Mouse (Mus musculus): ENCODE data around the gene 1700122O11Rik. TPM values are rescaled to one million over a fixed set of nuclear protein-coding genes. Genes with fewer than 3 reads are reported as not detected.
A peak's percentile ranks its signal among the peaks of the same experiment; 100 is the strongest.

Gene 1700122O11Rik
- polyA plus RNA-seq, 1 experiment from 2014 or later = not detected

GRCm38 (mm10) chr17:48012561-48012960 lies 25.5 kb downstream of the 1700122O11Rik start:
- H3K27me3 ChIP-seq (ENCODE audit: insufficient read depth, poor library complexity, severe bottlenecking) = peaks cover 21% of the 10 kb centered on the region
- DNase-seq (ENCODE audit: low spot score) = no peak
- no peak overlapping the region for H3K27ac ChIP-seq
- H3K9me3 ChIP-seq = no peaks in the 10 kb centered on the region
- H3K4me3 ChIP-seq = no peak overlapping the region
- WGBS = 55% methylated on average over 10 of the region's 10 CpGs
- peaks cover 49% of the 10 kb centered on the region for H3K4me1 ChIP-seq (replicated peaks)
- H3K36me3 ChIP-seq = no peaks in the 10 kb centered on the region

- no peak for DNase-seq (ENCODE audit: low spot score)
- Histone ChIP-seq H3K27me3 (ENCODE audit: insufficient read depth, poor library complexity, severe bottlenecking) (peaks cover 30% of the 10 kb centered on the region), H3K36me3 (no peaks in the 10 kb centered on the region), H3K9me3 (no peaks in the 10 kb centered on the region), H3K27ac (no peak overlapping the region), H3K4me1 (replicated peaks) (peaks cover 58% of the 10 kb centered on the region), H3K4me3 (no peak overlapping the region)
- WGBS = 92% methylated on average over 12 of the region's 12 CpGs
Measured at GRCm38 (mm10) chr17:48011105-48011504, 27.0 kb downstream of the 1700122O11Rik start.

GRCm38 (mm10) chr17:48010283-48010682 lies 27.8 kb downstream of the 1700122O11Rik start:
- DNase-seq (ENCODE audit: low spot score) = no peak
- H3K9me3 ChIP-seq = no peaks in the 10 kb centered on the region
- H3K27me3 ChIP-seq (ENCODE audit: insufficient read depth, poor library complexity, severe bottlenecking) = peaks cover 27% of the 10 kb centered on the region
- peaks cover 67% of the 10 kb centered on the region for H3K4me1 ChIP-seq (replicated peaks)
- no peak overlapping the region for H3K27ac ChIP-seq
- H3K4me3 ChIP-seq = no peak overlapping the region
- WGBS = 81% methylated on average over 11 of the region's 11 CpGs
- no peaks in the 10 kb centered on the region for H3K36me3 ChIP-seq

GRCm38 (mm10) chr17:48005816-48006215 lies 32.3 kb downstream of the 1700122O11Rik start:
- no peak for DNase-seq (ENCODE audit: low spot score)
- 52% methylated on average over 4 of the region's 4 CpGs for WGBS
- no peaks in the 10 kb centered on the region for H3K36me3 ChIP-seq
- peak overlapping the region; percentile 79 for H3K27ac ChIP-seq
- H3K9me3 ChIP-seq = no peaks in the 10 kb centered on the region
- peaks cover 76% of the 10 kb centered on the region for H3K4me1 ChIP-seq (replicated peaks)
- no peak overlapping the region for H3K4me3 ChIP-seq
- H3K27me3 ChIP-seq (ENCODE audit: insufficient read depth, poor library complexity, severe bottlenecking) = peaks cover 35% of the 10 kb centered on the region

- Histone ChIP-seq H3K4me3 (no peak overlapping the region), H3K36me3 (no peaks in the 10 kb centered on the region), H3K9me3 (no peaks in the 10 kb centered on the region), H3K27me3 (ENCODE audit: insufficient read depth, poor library complexity, severe bottlenecking) (peaks cover 41% of the 10 kb centered on the region), H3K4me1 (replicated peaks) (peaks cover 73% of the 10 kb centered on the region), H3K27ac (peak overlapping the region; percentile 79)
- peak; percentile 51 for DNase-seq (ENCODE audit: low spot score)
- 23% methylated on average over 8 of the region's 8 CpGs for WGBS
Measured at GRCm38 (mm10) chr17:48005091-48005490, 33.0 kb downstream of the 1700122O11Rik start.

GRCm38 (mm10) chr17:48004619-48005018 lies 33.5 kb downstream of the 1700122O11Rik start:
- H3K27me3 ChIP-seq (ENCODE audit: insufficient read depth, poor library complexity, severe bottlenecking) = peaks cover 45% of the 10 kb centered on the region
- peaks cover 77% of the 10 kb centered on the region for H3K4me1 ChIP-seq (replicated peaks)
- 74% methylated on average over 9 of the region's 9 CpGs for WGBS
- H3K9me3 ChIP-seq = no peaks in the 10 kb centered on the region
- DNase-seq (ENCODE audit: low spot score) = no peak
- H3K36me3 ChIP-seq = no peaks in the 10 kb centered on the region
- H3K27ac ChIP-seq = peak overlapping the region; percentile 79
- H3K4me3 ChIP-seq = no peak overlapping the region

GRCm38 (mm10) chr17:48002486-48002885 lies 35.6 kb downstream of the 1700122O11Rik start:
- 62% methylated on average over 4 of the region's 4 CpGs for WGBS

GRCm38 (mm10) chr17:48001586-48002361 lies 36.3 kb downstream of the 1700122O11Rik start:
- WGBS = 8% methylated on average over 21 of the region's 21 CpGs
- peak; percentile 74 for DNase-seq (ENCODE audit: low spot score)
- no peaks in the 10 kb centered on the region for H3K36me3 ChIP-seq
- peak overlapping the region; percentile 46 for H3K4me3 ChIP-seq
- no peaks in the 10 kb centered on the region for H3K9me3 ChIP-seq
- H3K27ac ChIP-seq = peak overlapping the region; percentile 85
- H3K27me3 ChIP-seq (ENCODE audit: insufficient read depth, poor library complexity, severe bottlenecking) = peaks cover 51% of the 10 kb centered on the region
- peaks cover 76% of the 10 kb centered on the region for H3K4me1 ChIP-seq (replicated peaks)

More at GRCm38 (mm10) chr17:48002486-48002885, 35.6 kb downstream of the 1700122O11Rik start:
- DNase-seq (ENCODE audit: low spot score) = no peak
- Histone ChIP-seq H3K4me1 (replicated peaks) (peaks cover 76% of the 10 kb centered on the region), H3K36me3 (no peaks in the 10 kb centered on the region), H3K4me3 (peak overlapping the region; percentile 46), H3K27ac (peak overlapping the region; percentile 85), H3K9me3 (no peaks in the 10 kb centered on the region), H3K27me3 (ENCODE audit: insufficient read depth, poor library complexity, severe bottlenecking) (peaks cover 53% of the 10 kb centered on the region)

- 42% methylated on average over 7 of the region's 7 CpGs for WGBS
- Histone ChIP-seq H3K27me3 (ENCODE audit: insufficient read depth, poor library complexity, severe bottlenecking) (peaks cover 48% of the 10 kb centered on the region), H3K4me3 (peak overlapping the region; percentile 46), H3K9me3 (no peaks in the 10 kb centered on the region), H3K27ac (peak overlapping the region; percentile 85), H3K4me1 (replicated peaks) (peaks cover 70% of the 10 kb centered on the region), H3K36me3 (no peaks in the 10 kb centered on the region)
- DNase-seq (ENCODE audit: low spot score) = no peak
Measured at GRCm38 (mm10) chr17:48001157-48001556, 36.9 kb downstream of the 1700122O11Rik start.

- H3K4me1 ChIP-seq (replicated peaks) = peaks cover 56% of the 10 kb centered on the region
Measured at GRCm38 (mm10) chr17:47999812-48000211, 38.3 kb downstream of the 1700122O11Rik start.

GRCm38 (mm10) chr17:47999403-47999802 lies 38.7 kb downstream of the 1700122O11Rik start:
- Histone ChIP-seq H3K36me3 (no peaks in the 10 kb centered on the region), H3K4me3 (no peak overlapping the region), H3K27ac (no peak overlapping the region; the same call in 1 of the 2 replicates), H3K4me1 (replicated peaks) (peaks cover 52% of the 10 kb centered on the region), H3K9me3 (no peaks in the 10 kb centered on the region), H3K27me3 (ENCODE audit: insufficient read depth, poor library complexity, severe bottlenecking) (peaks cover 42% of the 10 kb centered on the region)
- 66% methylated on average over 6 of the region's 6 CpGs for WGBS
- DNase-seq (ENCODE audit: low spot score) = no peak

More at GRCm38 (mm10) chr17:47999812-48000211, 38.3 kb downstream of the 1700122O11Rik start:
- H3K27ac ChIP-seq = peak overlapping the region; percentile 40; the same call in 1 of the 2 replicates
- H3K4me3 ChIP-seq = no peak overlapping the region
- H3K36me3 ChIP-seq = no peaks in the 10 kb centered on the region
- DNase-seq (ENCODE audit: low spot score) = no peak
- WGBS = 55% methylated on average over 3 of the region's 3 CpGs
- H3K27me3 ChIP-seq (ENCODE audit: insufficient read depth, poor library complexity, severe bottlenecking) = peaks cover 45% of the 10 kb centered on the region
- no peaks in the 10 kb centered on the region for H3K9me3 ChIP-seq

GRCm38 (mm10) chr17:47997806-47998205 lies 40.3 kb downstream of the 1700122O11Rik start:
- H3K27ac ChIP-seq = no peak overlapping the region

GRCm38 (mm10) chr17:47990392-47991123 lies 47.5 kb downstream of the 1700122O11Rik start:
- peaks cover 54% of the 10 kb centered on the region for H3K4me1 ChIP-seq (replicated peaks)
- H3K27ac ChIP-seq = peak overlapping the region; percentile 86
- peak overlapping the region; percentile 29 for H3K4me3 ChIP-seq
- H3K36me3 ChIP-seq = no peaks in the 10 kb centered on the region
- peaks cover 29% of the 10 kb centered on the region; the same call in 1 of the 2 replicates for H3K27me3 ChIP-seq (ENCODE audit: insufficient read depth, poor library complexity, severe bottlenecking)
- no peak for DNase-seq (ENCODE audit: low spot score)
- H3K9me3 ChIP-seq = no peaks in the 10 kb centered on the region
- WGBS = 34% methylated on average over 10 of the region's 10 CpGs

More at GRCm38 (mm10) chr17:47997806-47998205, 40.3 kb downstream of the 1700122O11Rik start:
- H3K4me1 ChIP-seq (replicated peaks) = peaks cover 48% of the 10 kb centered on the region
- WGBS = 21% methylated on average over 3 of the region's 3 CpGs
- peaks cover 28% of the 10 kb centered on the region for H3K27me3 ChIP-seq (ENCODE audit: insufficient read depth, poor library complexity, severe bottlenecking)
- no peak overlapping the region for H3K4me3 ChIP-seq
- peak; percentile 49 for DNase-seq (ENCODE audit: low spot score)
- no peaks in the 10 kb centered on the region for H3K36me3 ChIP-seq
- H3K9me3 ChIP-seq = no peaks in the 10 kb centered on the region
